Mouse (Mus musculus): ENCODE measurements around the gene Hist1h4c. TPM values are rescaled to one million over a fixed set of nuclear protein-coding genes. Genes with fewer than 3 reads are reported as not detected.
"Not testable (repeated sequence)": the region's sequence is repeated elsewhere in the genome, so short reads cannot be mapped to it uniquely, and the experiment has no call there.

The Hist1h4c gene
- total and polyA plus RNA-seq, 3 experiments, result 4.1 to 2,008 TPM; not detected in 1

GRCm38 (mm10) chr13:23747081-23747891 lies 49.0 kb upstream of the Hist1h4c start:
- Histone ChIP-seq H3K36me3 (ENCODE audit: control insufficient read depth in 1 of 2, insufficient read depth in 2 of 2, low read length in 2 of 2) (peaks cover 0 to 40% of the 10 kb centered on the region in 2 experiments; a peak in 2 of 4 replicates), H3K27ac (ENCODE audit: control insufficient read depth, low read depth, low read length) (peak overlapping the region; percentile 99), H3K27me3 (ENCODE audit: control insufficient read depth in 1 of 2, insufficient read depth in 2 of 2, low read length in 2 of 2) (no peaks in the 10 kb centered on the region), H3K4me1 (ENCODE audit: control insufficient read depth in 1 of 2, insufficient read depth in 2 of 2, low read length in 2 of 2) (peaks cover 0 to 16% of the 10 kb centered on the region in 2 experiments; a peak in 2 of 4 replicates), H3K9ac (ENCODE audit: control insufficient read depth, low read depth, low read length, poor library complexity, severe bottlenecking) (peak overlapping the region; percentile 81), H3K9me3 (replicated peaks; ENCODE audit: insufficient read depth, low read length) (no peaks in the 10 kb centered on the region), H3K4me3 (ENCODE audit: control insufficient read depth in 1 of 2, insufficient read depth in 1 of 2, low read depth in 2 of 2, low read length in 2 of 2) (peak overlapping the region; percentile 2 to 17; a peak in 2 of 4 replicates), H3K79me2 (ENCODE audit: control insufficient read depth, insufficient read depth, low read length, poor library complexity) (peaks cover 1% of the 10 kb centered on the region; the same call in 1 of the 2 replicates)
- TF ChIP-seq JUND (IDR thresholded peaks at IDR 0.05; ENCODE audit: low read depth, low read length) (no peak), POLR2AphosphoS5 (IDR thresholded peaks at IDR 0.05; ENCODE audit: borderline replicate concordance, low read depth, low read length) (peak; percentile 98; the same call in 1 of the 2 replicates), ZC3H11A (IDR thresholded peaks at IDR 0.05; ENCODE audit: low read depth, low read length) (no peak), NRF1 (IDR thresholded peaks at IDR 0.05; ENCODE audit: insufficient read depth, low read depth, low read length, poor library complexity, severe bottlenecking) (no peak), SIN3A (IDR thresholded peaks at IDR 0.05; ENCODE audit: low read length) (no peak), ZNF384 (IDR thresholded peaks at IDR 0.05; ENCODE audit: low read depth, low read length) (no peak), POLR2A (IDR thresholded peaks at IDR 0.05; ENCODE audit: control insufficient read depth in 1 of 2, insufficient read depth in 1 of 2, low read depth in 1 of 2, low read length in 2 of 2, poor library complexity in 1 of 2) (peak; percentile 90 to 99), GABPA (IDR thresholded peaks at IDR 0.05; ENCODE audit: low read depth, low read length) (no peak), MAZ (IDR thresholded peaks at IDR 0.05; ENCODE audit: low read depth, low read length) (no peak), CHD2 (IDR thresholded peaks at IDR 0.05; ENCODE audit: low read length) (no peak)
- DNase-seq (ENCODE audit: low read depth, low spot score), result peak; percentile 86

DNA sequence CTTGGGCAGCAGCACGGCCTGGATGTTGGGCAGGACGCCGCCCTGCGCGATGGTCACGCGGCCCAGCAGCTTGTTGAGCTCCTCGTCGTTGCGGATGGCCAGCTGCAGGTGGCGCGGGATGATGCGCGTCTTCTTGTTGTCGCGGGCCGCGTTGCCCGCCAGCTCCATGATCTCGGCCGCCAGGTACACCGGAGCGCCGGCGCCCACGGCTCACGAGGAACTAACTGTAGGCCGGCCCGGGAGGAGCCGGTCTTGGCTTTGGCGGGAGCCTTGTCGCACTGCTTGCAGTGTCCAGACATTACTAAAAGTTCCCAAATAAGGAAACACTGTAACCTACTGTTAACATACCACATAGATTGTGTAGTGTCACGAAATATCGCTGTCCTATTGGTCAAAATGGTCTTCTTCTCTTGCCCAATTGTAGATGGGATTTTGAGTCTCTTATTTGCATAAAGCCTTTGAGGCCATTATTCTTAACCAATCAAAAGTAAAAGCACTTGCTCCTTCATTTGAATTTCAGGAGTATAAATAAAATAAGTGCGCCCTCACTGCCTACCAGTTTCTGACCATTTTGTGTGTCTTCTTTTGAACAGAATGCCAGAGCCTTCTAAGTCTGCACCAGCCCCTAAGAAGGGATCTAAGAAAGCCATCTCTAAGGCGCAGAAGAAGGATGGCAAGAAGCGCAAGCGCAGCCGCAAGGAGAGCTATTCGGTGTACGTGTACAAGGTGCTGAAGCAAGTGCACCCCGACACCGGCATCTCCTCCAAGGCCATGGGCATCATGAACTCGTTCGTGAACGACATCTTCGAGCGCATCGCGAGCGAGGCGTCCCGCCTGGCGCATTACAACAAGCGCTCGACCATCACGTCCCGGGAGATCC lies 48.2 kb upstream of the Hist1h4c start, which contains the start of gene Hist1h2bb:
Gene Hist1h2bb, plus strand, starts transcription at position 534 of the 880 bp plus-strand sequence.
- peaks cover 0 to 19% of the 10 kb centered on the region in 2 experiments; a peak in 2 of 4 replicates for H3K4me1 ChIP-seq (ENCODE audit: control insufficient read depth in 1 of 2, insufficient read depth in 2 of 2, low read length in 2 of 2)
- H3K36me3 ChIP-seq (ENCODE audit: control insufficient read depth in 1 of 2, insufficient read depth in 2 of 2, low read length in 2 of 2), result peaks cover 0 to 46% of the 10 kb centered on the region in 2 experiments; a peak in 2 of 4 replicates
- DNase-seq (ENCODE audit: low read depth, low spot score), result peak; percentile 96
- TF ChIP-seq UBTF (IDR thresholded peaks at IDR 0.05; ENCODE audit: borderline replicate concordance, insufficient read depth, low read depth, low read length) (peak; percentile 86; the same call in 1 of the 2 replicates), POLR2A (IDR thresholded peaks at IDR 0.05; ENCODE audit: control insufficient read depth in 1 of 2, insufficient read depth in 1 of 2, low read depth in 1 of 2, low read length in 2 of 2, poor library complexity in 1 of 2) (peak in 1 of 2 experiments; percentile 98; a peak in 3 of 4 replicates), POLR2AphosphoS5 (IDR thresholded peaks at IDR 0.05; ENCODE audit: borderline replicate concordance, low read depth, low read length) (peak; percentile 98; the same call in 1 of the 2 replicates), TBP (IDR thresholded peaks at IDR 0.05; ENCODE audit: low read depth, low read length) (peak; percentile 99)
- H3K27me3 ChIP-seq (ENCODE audit: control insufficient read depth in 1 of 2, insufficient read depth in 2 of 2, low read length in 2 of 2); H3K9me3 ChIP-seq (replicated peaks; ENCODE audit: insufficient read depth, low read length); H3K79me2 ChIP-seq (ENCODE audit: control insufficient read depth, insufficient read depth, low read length, poor library complexity): not testable (repeated sequence)
- peak within 1 kb of the TSS; percentile 99 for H3K27ac ChIP-seq (ENCODE audit: control insufficient read depth, low read depth, low read length)
- peak within 1 kb of the TSS; percentile 23 to 60; a peak in 3 of 4 replicates for H3K4me3 ChIP-seq (ENCODE audit: control insufficient read depth in 1 of 2, insufficient read depth in 1 of 2, low read depth in 2 of 2, low read length in 2 of 2)
- H3K9ac ChIP-seq (ENCODE audit: control insufficient read depth, low read depth, low read length, poor library complexity, severe bottlenecking), result peak within 1 kb of the TSS; percentile 96

Data from MEL (cell line).